Mouse (Mus musculus) bone marrow macrophage, adult 2 months (primary cell): ENCODE measurements around the gene Jph3. TPM values are rescaled to one million over a fixed set of nuclear protein-coding genes. Genes with fewer than 3 reads are reported as not detected.

Experiments
- H3K27ac ChIP-seq: 2 replicates; pipeline ENCODE4 v1.5.1; 2012; ENCODE audit warnings: low read depth, low read length; ENCODE audit not compliant: insufficient read depth
- H3K4me1 ChIP-seq: 2 replicates; pipeline ENCODE4 v1.6.1; 2012; ENCODE audit warnings: low read length; ENCODE audit not compliant: control insufficient read depth, insufficient read depth
- H3K4me3 ChIP-seq: 2 replicates; pipeline ENCODE4 v1.5.1; 2012; ENCODE audit warnings: mild to moderate bottlenecking, low read length, moderate library complexity; ENCODE audit not compliant: insufficient read depth
- CTCF ChIP-seq: IDR thresholded peaks from 2 replicates; pipeline ENCODE4 v1.5.1; 2012; ENCODE audit warnings: low read depth, mild to moderate bottlenecking, low read length, moderate library complexity
- POLR2A ChIP-seq: IDR thresholded peaks from 2 replicates; pipeline ENCODE4 v1.6.1; 2012; ENCODE audit warnings: mild to moderate bottlenecking, low read depth, low read length, borderline replicate concordance
- polyA plus RNA-seq: library from polyadenylated mRNA; stranded (reverse); fragments of >200 nt; gene quantifications from 2 replicates; pipeline ENCODE4 v1.2.4, GENCODE M21; 2012; ENCODE audit not compliant: missing spikeins, insufficient read depth, insufficient read length

The Jph3 gene
- polyA plus RNA-seq, 1 experiment, result not detected

DNA sequence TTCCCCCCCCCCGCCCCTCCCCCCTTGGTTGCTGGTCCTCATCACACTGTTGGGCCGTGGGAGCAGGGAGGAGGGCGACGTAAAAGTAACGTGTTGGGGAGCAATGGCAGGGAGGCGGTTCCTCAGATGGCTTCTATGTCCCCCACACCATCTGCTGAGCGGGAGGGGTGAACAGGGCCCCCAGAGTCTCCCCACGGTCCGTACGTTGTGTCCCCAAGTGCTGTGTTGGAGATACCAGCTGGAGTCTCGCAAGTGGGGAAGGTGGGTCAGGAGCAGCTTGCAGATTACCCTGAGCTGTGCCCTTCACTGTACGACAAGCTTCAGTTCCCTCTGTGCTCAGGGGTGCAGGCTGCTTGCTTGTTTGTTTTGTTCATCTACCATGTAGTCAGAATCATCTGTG is 5.6 kb upstream of the Jph3 start:
- no peak for TF ChIP-seq CTCF
- no peak for TF ChIP-seq POLR2A
- H3K27ac ChIP-seq, result no peak overlapping the region
- no peaks in the 10 kb centered on the region for H3K4me1 ChIP-seq
- no peak overlapping the region for H3K4me3 ChIP-seq

DNA sequence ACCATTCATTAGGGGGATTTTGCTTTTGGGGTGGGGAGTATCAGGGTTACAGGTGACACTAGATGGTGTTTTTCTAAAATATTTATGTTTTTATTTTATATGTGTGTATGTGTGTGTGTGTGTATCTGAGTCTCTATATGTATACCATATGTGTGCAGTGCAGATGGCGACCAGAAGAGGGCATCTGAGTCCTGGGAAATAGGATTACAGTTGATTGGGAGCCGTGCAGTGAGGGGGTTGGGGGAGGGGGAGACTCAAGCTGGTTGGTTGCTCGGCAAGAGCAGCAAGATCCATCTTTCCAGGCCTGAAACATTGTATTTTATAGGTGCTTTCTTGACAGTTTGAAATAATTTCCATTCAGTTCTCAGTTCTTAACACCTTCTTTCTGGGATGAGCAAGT is 2.3 kb upstream of the Jph3 start:
- TF ChIP-seq CTCF (no peak), POLR2A (no peak)
- H3K4me1 ChIP-seq, result no peaks in the 10 kb centered on the region
- no peak overlapping the region for H3K4me3 ChIP-seq
- H3K27ac ChIP-seq, result no peak overlapping the region

DNA sequence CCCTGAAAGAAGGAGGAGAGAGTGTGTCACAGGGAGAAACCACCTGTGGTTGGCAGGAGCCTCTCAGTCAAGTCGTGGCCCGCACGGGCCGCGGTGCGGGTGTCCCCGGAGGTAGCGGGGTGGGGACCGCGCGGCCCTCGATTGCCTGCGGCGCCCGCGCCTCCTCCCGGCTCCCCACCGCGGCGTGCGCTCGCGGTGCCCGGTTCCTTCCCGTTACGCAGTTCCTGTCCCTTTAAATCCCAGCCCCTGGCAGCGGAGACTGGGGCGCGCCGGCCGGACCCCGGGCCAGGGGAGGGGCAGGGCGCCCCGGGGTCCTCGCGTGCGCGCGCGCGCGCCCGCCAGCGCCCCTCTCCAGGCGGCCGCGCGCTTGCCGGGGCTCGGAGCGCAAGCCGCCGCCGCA is 331 bp downstream of the Jph3 start:
- no peak for TF ChIP-seq CTCF
- TF ChIP-seq POLR2A, result no peak
- H3K4me3 ChIP-seq, result no peak overlapping the region
- no peaks in the 10 kb centered on the region for H3K4me1 ChIP-seq
- no peak overlapping the region for H3K27ac ChIP-seq

DNA sequence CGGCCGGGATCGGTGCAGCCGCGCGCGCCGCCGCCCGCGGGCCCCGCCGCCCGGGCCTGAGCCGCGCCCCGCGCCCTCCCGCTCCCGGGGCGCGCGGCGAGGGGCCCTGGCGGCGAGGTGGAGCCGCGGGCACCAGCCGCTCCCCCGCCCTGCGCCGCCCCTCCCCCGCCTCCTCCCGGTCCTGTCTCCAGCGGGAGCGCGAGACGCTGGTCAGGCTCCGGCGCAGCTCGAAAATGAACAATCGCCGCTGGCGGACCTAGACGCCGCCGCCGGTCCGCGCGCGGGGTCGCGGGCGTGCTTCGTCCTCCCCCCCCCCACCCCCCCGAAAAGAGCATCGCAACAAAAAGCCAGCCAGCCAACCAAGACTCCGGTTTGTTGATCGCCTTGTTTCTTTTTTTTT is 747 bp downstream of the Jph3 start:
- H3K27ac ChIP-seq, result no peak overlapping the region
- TF ChIP-seq CTCF (no peak), POLR2A (no peak)
- H3K4me1 ChIP-seq, result no peaks in the 10 kb centered on the region
- no peak overlapping the region for H3K4me3 ChIP-seq

DNA sequence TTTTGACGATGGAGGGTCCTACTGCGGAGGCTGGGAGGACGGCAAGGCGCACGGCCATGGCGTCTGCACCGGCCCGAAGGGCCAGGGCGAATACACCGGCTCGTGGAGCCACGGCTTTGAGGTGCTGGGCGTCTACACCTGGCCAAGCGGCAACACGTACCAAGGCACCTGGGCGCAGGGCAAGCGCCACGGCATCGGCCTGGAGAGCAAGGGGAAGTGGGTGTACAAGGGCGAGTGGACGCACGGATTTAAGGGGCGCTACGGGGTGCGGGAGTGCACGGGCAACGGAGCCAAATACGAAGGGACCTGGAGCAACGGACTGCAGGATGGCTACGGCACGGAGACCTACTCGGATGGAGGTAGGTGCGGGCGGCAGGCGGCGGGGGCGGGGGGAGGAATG is 1.2 kb downstream of the Jph3 start:
- no peak overlapping the region for H3K27ac ChIP-seq
- no peaks in the 10 kb centered on the region for H3K4me1 ChIP-seq
- TF ChIP-seq POLR2A (no peak), CTCF (no peak)
- no peak overlapping the region for H3K4me3 ChIP-seq

DNA sequence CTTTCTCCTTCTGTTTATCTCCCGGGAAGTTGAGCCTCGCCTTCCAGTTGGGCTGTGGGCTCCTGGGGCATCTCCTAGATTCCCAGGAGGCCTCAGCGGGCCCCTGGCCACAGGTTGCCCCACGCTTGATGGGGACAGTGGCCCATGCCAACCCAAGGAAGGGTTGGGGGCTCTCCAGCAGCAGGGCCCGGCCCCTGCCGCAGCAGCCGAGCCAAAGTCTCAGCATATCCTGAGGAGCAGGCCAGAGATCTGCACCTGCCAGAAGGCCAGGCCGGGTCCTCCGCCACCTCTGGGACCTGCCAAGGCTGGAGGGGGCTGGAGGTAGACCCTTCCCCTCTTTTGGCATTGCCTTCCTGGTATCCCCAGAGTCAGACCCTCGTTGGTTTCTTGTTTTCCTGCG is 1.6 kb downstream of the Jph3 start:
- Histone ChIP-seq H3K4me3 (no peak overlapping the region), H3K4me1 (no peaks in the 10 kb centered on the region), H3K27ac (no peak overlapping the region)
- no peak for TF ChIP-seq POLR2A
- no peak for TF ChIP-seq CTCF

DNA sequence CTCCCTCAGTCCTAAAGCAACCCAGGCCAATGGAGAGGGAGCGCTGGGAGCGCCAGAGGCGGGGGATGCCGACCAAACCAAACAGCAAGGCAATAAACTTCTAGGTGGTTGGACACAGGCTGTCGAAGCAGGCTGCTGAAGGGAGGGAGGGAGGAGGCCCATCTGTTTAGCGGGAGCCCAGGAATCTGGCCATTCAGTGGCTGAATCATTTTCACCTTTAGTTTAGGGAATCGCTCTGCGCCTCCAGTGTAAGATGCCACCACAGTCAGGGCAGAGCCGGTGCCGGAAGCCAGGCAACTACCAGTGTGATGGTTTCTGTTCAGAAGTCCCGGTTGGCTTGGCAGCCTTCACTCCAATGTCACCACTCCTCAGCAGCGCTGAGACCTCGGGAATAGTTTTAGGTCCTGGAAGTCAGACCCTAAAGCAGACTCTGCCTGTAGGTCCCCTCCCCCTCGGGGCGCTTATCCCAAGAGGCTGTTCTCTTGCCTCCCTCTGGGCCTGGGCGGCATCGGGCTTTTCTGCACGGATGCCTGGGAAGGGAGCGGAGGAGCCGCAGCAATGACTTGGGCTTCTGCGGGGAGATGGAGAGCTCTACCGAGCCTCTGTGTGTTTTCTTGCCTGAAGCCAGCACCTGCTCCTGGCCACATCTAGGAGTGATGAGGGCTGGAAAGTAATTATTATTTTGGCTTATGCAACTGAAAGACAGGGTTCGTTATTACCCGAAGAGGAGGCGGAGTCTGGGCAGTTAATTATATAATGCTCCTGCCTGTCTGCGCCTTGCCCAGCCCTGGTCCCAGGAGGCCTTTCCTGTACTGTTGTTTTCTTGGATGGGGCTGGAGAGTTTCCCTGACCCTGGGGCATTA is 2.3 kb downstream of the Jph3 start:
- TF ChIP-seq POLR2A (no peak), CTCF (no peak)

DNA sequence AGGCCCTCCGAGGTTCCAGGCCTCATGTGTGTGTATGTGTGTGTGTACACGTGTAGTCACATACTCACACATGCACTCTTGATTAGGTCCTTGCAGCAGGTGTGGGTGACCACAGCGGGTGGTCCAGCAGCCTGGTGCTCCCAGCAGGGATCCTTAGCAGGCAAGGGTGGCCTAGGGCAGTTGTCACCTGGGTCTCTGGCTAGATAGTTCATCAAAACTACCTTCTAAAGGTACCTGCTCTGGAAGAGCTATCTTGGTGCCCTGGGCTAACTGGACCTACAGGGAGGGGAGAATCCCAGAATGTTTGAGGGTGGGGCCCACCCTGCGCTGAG is 2.9 kb downstream of the Jph3 start:
- TF ChIP-seq CTCF (no peak), POLR2A (no peak)
- H3K27ac ChIP-seq, result no peak overlapping the region
- H3K4me3 ChIP-seq, result no peak overlapping the region
- no peaks in the 10 kb centered on the region for H3K4me1 ChIP-seq

More for the DNA sequence above, 2.3 kb downstream of the Jph3 start:
- Histone ChIP-seq H3K4me1 (no peaks in the 10 kb centered on the region), H3K27ac (no peak overlapping the region), H3K4me3 (no peak overlapping the region)

DNA sequence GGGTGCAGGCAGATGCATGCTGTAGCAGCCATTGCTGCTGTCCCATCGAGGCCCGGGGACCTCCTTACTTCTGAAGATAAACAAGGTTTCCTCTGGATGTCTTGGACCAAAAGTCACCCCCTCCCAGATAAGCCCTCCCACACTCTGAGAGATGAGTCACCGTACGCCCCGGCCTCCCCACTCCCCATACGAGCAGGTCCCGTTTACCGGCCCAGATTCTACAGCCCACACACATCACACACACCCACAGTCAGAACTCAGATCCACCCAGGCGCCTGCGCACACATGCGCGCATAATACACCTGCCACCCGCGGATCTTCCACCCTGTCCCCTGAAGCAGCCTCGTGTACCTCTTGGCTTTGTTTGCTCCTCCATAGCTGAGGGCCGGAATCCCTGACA is 4.8 kb downstream of the Jph3 start:
- Histone ChIP-seq H3K4me3 (no peak overlapping the region), H3K27ac (no peak overlapping the region), H3K4me1 (no peaks in the 10 kb centered on the region)
- TF ChIP-seq CTCF, result no peak
- no peak for TF ChIP-seq POLR2A

DNA sequence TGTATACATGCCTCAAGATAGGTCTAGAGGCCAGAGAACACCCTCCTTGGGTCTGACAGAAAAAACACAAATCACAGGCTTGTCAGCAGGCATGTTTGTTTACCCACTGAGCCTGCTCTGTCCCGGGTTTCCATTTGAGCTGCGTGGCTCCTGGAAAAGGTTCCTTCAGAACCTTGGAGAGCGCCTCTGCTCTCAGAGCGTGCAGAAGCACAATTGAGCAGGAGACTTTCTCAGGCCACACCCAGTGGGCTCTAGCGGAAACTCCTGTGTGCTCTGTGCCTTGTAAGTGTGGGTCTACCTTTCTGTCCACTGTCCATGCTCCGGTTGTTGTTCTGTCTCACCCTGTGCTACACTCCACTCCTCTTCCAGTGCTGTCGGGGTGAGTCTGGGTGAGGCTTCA is 6.8 kb downstream of the Jph3 start:
- Histone ChIP-seq H3K4me1 (no peaks in the 10 kb centered on the region), H3K4me3 (no peak overlapping the region), H3K27ac (no peak overlapping the region)
- no peak for TF ChIP-seq POLR2A
- TF ChIP-seq CTCF, result no peak
